Mouse (Mus musculus) thymus, postnatal 10 days (tissue): ENCODE data around the gene Rnf121.
A peak's percentile ranks its signal among the peaks of the same experiment; 100 is the strongest.

Experiments
- DNase-seq, 2 experiments: peaks; one replicate each; pipeline ENCODE4 v3.0.0; 2021; ENCODE audit warnings: low spot score in 2 of 2

Rnf121 gene

DNA sequence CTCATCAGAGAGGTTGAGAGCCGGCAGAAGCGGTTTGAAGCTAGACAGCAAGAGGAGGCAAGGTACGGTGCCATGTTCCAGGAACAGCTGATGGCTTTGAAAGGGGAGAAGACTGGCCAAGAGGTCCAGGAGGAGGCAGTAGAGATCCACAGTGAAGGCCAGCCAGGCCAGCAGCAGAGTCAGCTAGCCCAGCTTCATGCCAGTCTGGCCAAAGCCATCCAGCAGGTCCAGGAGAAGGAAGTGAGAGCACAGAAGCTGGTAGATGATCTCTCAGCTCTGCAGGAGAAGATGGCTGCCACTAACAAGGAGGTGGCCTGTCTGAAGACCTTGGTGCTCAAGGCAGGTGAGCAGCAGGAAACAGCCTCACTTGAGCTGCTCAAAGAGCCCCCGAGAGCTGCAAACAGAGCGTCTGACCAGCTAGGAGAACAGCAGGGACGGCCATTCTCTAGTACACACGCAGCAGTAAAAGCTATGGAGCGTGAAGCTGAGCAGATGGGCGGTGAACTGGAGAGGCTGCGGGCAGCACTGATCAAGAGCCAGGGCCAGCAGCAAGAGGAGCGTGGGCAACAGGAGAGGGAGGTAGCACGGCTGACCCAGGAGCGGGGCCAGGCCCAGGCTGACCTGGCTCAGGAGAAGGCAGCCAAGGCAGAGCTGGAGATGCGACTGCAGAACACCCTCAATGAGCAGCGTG, 65.7 kb downstream of the Rnf121 start:
- DNase-seq, result no peak

GRCm38 (mm10) chr7:101998194-101998927, 66.9 kb downstream of the Rnf121 start:
- DNase-seq, result peak; percentile 38 to 78

DNA sequence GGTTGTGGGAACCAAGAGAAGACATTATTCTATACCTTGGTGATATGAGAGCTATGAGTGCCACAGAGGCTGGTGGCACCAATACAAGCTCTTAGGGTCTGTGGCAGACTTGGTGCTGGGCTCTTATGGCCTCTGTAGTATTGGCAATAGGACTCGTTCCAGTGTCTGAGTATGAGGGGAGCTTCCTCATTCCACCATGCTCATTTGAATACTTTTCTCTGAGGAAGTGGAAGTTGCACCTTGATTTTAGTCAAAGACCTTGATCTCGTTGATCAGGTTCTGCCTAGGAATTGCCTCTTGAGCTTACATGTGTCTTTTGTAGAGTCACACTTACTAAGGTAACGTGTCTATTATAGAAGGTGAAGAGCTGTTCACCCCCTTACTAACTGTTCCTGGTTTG, 71.0 kb downstream of the Rnf121 start:
- no peak for DNase-seq

DNA sequence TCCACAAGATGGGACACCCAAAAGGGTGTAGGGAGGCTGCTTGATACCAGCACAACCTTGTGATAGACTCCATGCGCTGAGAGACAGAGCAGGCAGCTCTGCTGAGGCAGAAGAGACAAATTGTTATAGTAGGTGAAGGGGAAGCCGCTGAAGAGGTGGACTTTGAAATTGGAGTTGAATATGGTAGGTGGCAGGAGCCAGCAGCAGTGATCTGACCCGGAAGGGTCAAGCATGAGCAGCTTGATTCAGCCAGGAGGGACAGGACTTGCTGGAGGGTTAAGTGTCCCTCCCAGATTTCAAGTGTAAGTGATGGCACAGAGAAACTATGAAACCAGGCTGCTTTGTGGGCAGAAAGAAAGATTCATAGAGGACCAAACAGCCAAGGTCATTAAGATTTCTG, 80.2 kb downstream of the Rnf121 start:
- DNase-seq, result no peak

DNA sequence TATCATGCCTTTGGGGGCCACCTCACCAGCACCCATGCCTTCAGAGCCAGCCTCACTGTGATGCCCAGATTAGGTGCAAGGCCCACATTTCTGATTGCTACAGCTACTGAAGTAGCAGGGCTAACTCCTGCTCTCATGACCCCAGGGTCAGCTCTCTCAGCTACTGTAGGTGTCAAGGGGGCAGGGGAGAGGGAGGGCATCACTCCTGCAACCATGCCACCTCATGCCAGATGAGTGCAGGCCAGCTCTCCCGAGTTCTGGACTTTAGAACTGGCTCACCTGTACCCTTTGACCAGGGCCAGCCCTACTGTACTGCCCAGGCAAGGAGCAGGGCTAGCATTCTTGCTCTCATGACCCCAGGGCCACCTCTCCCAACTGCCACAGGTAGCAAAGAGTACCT, 82.5 kb downstream of the Rnf121 start:
- no peak for DNase-seq

- DNase-seq, result no peak
Measured at GRCm38 (mm10) chr7:101974505-101974904, 90.8 kb downstream of the Rnf121 start.

- no peak for DNase-seq
Measured at GRCm38 (mm10) chr7:101973730-101974129, 91.5 kb downstream of the Rnf121 start.

DNA sequence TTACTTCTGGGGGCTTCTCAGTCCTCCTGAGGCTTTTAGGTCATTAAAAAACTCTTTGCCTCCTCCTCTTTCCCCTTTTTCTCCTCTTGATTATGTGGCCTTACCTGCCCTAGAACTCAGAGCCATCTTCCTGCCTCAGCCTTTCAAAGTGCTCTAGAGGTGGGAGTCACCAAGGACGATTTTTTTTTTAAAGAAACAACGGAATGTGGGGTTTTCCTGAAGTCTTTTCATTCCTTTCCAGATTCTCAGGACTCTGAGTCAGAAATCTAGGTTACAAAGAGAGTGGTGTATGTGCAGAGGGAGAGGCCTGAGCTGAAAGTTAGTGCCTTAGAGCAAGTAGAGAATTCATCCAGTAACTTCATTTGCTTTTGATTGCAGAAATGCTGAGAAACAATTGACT, 93.5 kb downstream of the Rnf121 start:
- DNase-seq, result no peak

DNA sequence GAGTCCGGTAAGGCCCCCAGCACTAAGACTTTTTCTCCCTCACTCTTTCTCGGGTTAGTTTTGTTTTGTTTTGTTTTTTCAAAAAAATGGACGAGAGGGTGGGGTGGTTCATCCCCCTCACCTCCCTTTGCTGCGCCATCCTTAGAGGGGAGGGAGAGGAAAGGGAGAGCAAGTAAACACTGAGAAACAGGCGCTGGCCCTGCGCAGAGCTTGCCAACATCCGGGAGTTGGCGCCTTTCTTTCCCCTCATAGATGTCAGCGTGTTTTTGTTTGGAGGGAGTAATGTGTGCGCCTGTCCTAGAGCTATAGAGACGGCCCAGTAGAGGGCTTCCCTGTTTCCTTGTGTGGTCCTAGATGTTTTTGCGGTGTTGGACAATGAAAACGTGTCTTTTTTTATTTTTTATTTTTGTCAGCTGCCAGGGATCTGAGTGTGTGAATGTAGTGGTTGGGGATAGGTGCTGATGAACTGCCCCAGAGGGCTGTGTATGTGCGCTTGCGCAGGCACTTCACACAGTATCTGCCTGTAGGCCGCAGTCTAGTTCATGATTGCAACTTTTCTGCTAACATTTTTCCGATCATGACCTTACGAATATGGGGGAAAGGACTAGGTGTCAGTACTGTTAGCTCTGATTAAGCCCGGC, 94.3 kb downstream of the Rnf121 start:
- peak; percentile 54 to 55 for DNase-seq

GRCm38 (mm10) chr7:101970429-101970775, 94.9 kb downstream of the Rnf121 start:
- DNase-seq, result peak; percentile 64 to 70

- peak; percentile 72 to 80 for DNase-seq
Measured at GRCm38 (mm10) chr7:101969694-101970428, 95.4 kb downstream of the Rnf121 start.
